Mouse (Mus musculus) myocyte (in vitro differentiated cells): ENCODE data around the gene Bmpr1a.

Experiments
- E2F4 ChIP-seq: IDR thresholded peaks from one replicate; pipeline ENCODE4 v1.6.1; 2011; ENCODE audit warnings: mild to moderate bottlenecking, control low read depth, moderate library complexity; ENCODE audit not compliant: insufficient read depth
- MAX ChIP-seq: IDR thresholded peaks from one replicate; pipeline ENCODE4 v1.6.1; 2011; ENCODE audit warnings: low read depth, mild to moderate bottlenecking, control low read depth
- POLR2A ChIP-seq: IDR thresholded peaks from one replicate; pipeline ENCODE4 v1.6.1; 2011; ENCODE audit warnings: low read depth, mild to moderate bottlenecking, control low read depth, moderate library complexity; ENCODE audit not compliant: insufficient read length
- POLR2AphosphoS2 ChIP-seq: IDR thresholded peaks from one replicate; pipeline ENCODE4 v1.6.1; 2011; ENCODE audit warnings: low read depth, control low read depth; ENCODE audit not compliant: insufficient read length
- TCF12 ChIP-seq: IDR thresholded peaks from one replicate; pipeline ENCODE4 v1.6.1; 2011; ENCODE audit warnings: mild to moderate bottlenecking, control low read depth; ENCODE audit not compliant: poor library complexity, insufficient read depth, severe bottlenecking
- USF1 ChIP-seq: IDR thresholded peaks from one replicate; pipeline ENCODE4 v1.6.1; 2011; ENCODE audit warnings: low read depth, mild to moderate bottlenecking, control low read depth, moderate library complexity

DNA sequence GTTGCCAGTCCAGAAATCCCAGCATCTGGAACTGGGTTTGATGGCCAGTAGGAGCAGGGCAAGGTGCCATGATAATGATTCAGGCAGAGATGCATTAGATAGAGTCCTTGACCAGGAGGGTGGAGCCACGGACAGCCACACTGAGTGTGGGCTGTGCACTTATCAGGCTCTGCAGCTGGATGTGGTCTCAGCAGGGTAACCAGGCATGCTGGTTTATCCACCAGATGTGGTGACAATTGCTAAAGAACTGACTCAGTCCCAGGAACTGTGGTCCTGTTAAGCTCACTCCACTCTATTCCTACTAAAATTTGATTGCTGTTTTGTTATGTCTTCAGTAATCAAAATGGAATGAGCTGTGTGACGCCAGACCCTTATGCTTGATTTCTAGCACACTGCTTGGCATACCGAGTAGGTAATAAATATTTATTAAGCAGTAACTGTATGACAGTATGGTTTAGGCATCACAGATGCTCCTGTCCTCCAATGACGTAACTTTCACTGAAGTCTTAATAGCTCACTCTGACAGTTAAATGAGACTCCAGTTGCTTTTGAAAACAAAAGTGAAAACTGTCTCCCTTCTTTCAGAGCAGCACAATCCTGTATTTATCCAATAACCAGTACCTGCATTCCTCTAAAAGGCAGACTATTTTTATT lies 5.2 kb upstream of the Bmpr1a start:
- TF ChIP-seq POLR2A = no peak
- no peak for TF ChIP-seq USF1
- no peak for TF ChIP-seq MAX
- TF ChIP-seq TCF12 = no peak
- no peak for TF ChIP-seq POLR2AphosphoS2
- no peak for TF ChIP-seq E2F4
